Mouse (Mus musculus): ENCODE measurements around the gene Ear10. TPM values are rescaled to one million over a fixed set of nuclear protein-coding genes. Genes with fewer than 3 reads are reported as not detected.
"Not testable (repeated sequence)": the region's sequence is repeated elsewhere in the genome, so short reads cannot be mapped to it uniquely, and the experiment has no call there.

The Ear10 gene
- not detected in 2 replicates for polyA plus RNA-seq (2016; fragmentation: Nextera tagmentation; extraction: Ambion mirVana)

DNA sequence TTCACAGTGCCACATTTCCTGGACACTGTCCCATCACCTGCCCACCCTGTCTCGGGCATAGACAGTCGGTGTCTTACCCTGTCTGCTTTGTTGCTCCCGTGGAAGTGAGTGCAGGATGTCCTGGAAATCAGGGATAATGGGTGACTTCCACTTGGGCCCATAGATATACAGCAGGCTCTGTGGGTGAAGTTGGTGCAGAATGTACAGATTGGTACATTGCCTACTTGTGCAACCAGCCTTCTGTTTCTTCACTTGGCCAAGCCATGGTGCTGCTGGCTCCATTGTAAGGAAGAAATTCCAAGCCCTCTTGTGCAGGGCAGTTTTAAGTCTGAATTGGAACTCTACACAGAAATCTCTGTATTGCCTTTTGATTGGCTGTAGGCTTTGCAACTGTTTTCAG is at the start of gene Ear10:
Ear10 (minus strand) TSS at position 101 of the 400 bp plus-strand sequence.
- H3K4me3 ChIP-seq; H3K4me2 ChIP-seq (replicated peaks); H3K27me3 ChIP-seq; H3K9me3 ChIP-seq; H3K36me3 ChIP-seq; ATAC-seq (ENCODE audit: low FRiP score, low read depth); H3K27ac ChIP-seq (replicated peaks); H3K9ac ChIP-seq (replicated peaks); H3K4me1 ChIP-seq: not testable (repeated sequence)
- 83% methylated on average over 3 of the region's 3 CpGs for WGBS

DNA sequence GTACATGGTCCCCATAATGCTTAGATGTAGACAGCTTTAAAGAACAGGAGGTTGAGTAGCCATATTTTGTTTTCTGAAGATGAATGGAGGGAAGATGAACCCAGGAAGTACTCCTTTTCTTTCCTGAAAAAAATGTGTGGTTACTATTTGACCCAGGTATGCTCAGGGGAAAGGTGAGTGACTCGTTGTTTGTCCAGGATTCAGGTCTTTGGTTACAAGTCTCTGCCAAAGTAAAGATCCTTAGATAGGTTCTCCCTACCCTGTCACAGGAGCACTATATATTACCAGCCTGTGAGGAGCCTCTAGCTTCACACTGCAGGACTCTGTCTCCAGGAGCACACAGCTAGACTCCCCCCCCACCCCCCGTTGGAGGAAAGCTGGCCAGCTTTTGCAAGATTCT is 33.4 kb upstream of the Ear10 start, which contains the start of gene Ang5:
Ang5 (plus strand) TSS at position 301 of the 400 bp plus-strand sequence.
- not testable (repeated sequence) for H3K9me3 ChIP-seq; H3K4me2 ChIP-seq (replicated peaks); H3K27me3 ChIP-seq; H3K4me1 ChIP-seq; ATAC-seq (ENCODE audit: low FRiP score, low read depth); H3K27ac ChIP-seq (replicated peaks); H3K9ac ChIP-seq (replicated peaks); H3K4me3 ChIP-seq; H3K36me3 ChIP-seq
- no CpG with 5 or more reads among the region's 2 CpGs for WGBS

GRCm38 (mm10) chr14:43955074-43955473 is 31.7 kb upstream of the Ear10 start:
- ATAC-seq (ENCODE audit: low FRiP score, low read depth); H3K9ac ChIP-seq (replicated peaks); H3K4me3 ChIP-seq; H3K4me2 ChIP-seq (replicated peaks); H3K9me3 ChIP-seq; H3K36me3 ChIP-seq; H3K4me1 ChIP-seq; H3K27me3 ChIP-seq; H3K27ac ChIP-seq (replicated peaks): not testable (repeated sequence)
- no CpG with 5 or more reads among the region's 1 CpGs for WGBS

- H3K4me1 ChIP-seq; ATAC-seq (ENCODE audit: low FRiP score, low read depth); H3K9me3 ChIP-seq; H3K36me3 ChIP-seq; H3K4me3 ChIP-seq; H3K9ac ChIP-seq (replicated peaks); H3K27ac ChIP-seq (replicated peaks); H3K4me2 ChIP-seq (replicated peaks); H3K27me3 ChIP-seq: not testable (repeated sequence)
- 78% methylated on average over 2 of the region's 2 CpGs for WGBS
These were observed 30.0 kb upstream of the Ear10 start for GRCm38 (mm10) chr14:43953382-43953781.

DNA sequence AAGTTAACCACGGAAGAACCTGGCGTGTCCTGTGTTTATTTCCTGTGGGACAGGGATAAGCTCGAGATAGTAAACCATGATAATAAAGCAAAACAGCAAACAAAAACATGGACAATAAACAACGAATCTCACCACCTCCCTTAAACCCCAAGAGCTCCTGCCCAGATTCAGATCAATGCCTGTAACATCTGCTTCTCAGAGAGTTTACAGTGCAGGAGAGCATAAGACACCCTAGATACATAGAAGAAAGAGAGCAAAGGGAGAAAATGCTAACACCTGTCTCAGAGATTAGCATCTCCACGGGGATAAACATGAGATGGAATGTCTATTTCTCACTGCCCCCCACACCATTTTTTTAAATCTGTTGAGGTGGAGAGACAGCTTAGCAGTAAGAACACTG is 10.0 kb upstream of the Ear10 start:
- 53% methylated on average over 5 of the region's 5 CpGs for WGBS
- not testable (repeated sequence) for H3K9me3 ChIP-seq; H3K4me2 ChIP-seq (replicated peaks); H3K9ac ChIP-seq (replicated peaks); H3K27ac ChIP-seq (replicated peaks); H3K27me3 ChIP-seq; H3K4me1 ChIP-seq; ATAC-seq (ENCODE audit: low FRiP score, low read depth); H3K4me3 ChIP-seq; H3K36me3 ChIP-seq

- H3K9me3 ChIP-seq; H3K4me2 ChIP-seq (replicated peaks); H3K27ac ChIP-seq (replicated peaks); H3K27me3 ChIP-seq; H3K9ac ChIP-seq (replicated peaks); ATAC-seq (ENCODE audit: low FRiP score, low read depth); H3K36me3 ChIP-seq; H3K4me1 ChIP-seq; H3K4me3 ChIP-seq: not testable (repeated sequence)
- WGBS = 22% methylated on average over 8 of the region's 8 CpGs
These were observed 9.6 kb upstream of the Ear10 start for GRCm38 (mm10) chr14:43932991-43933390.

GRCm38 (mm10) chr14:43925404-43925950 is 2.1 kb upstream of the Ear10 start:
- H3K4me3 ChIP-seq = peak overlapping the region; percentile 45
- H3K4me2 ChIP-seq (replicated peaks) = peak overlapping the region; percentile 49
- H3K36me3 ChIP-seq, H3K4me1 ChIP-seq, H3K9me3 ChIP-seq, H3K27me3 ChIP-seq: not testable (repeated sequence)
- ATAC-seq (ENCODE audit: low FRiP score, low read depth) = peak; percentile 91
- peak overlapping the region; percentile 50 for H3K9ac ChIP-seq (replicated peaks)
- WGBS = 7% methylated on average over 21 of the region's 21 CpGs
- peak overlapping the region; percentile 78 for H3K27ac ChIP-seq (replicated peaks)

GRCm38 (mm10) chr14:43924688-43925403 is 1.5 kb upstream of the Ear10 start, which contains the start of gene Gm8113:
Gene Gm8113, plus strand, starts transcription at chr14:43925390.
- H3K9me3 ChIP-seq, H3K4me1 ChIP-seq, H3K27me3 ChIP-seq, H3K36me3 ChIP-seq: not testable (repeated sequence)
- Histone ChIP-seq H3K4me2 (replicated peaks) (peak within 1 kb of the TSS; percentile 49), H3K27ac (replicated peaks) (peak within 1 kb of the TSS; percentile 78), H3K9ac (replicated peaks) (peak within 1 kb of the TSS; percentile 50), H3K4me3 (peak within 1 kb of the TSS; percentile 45)
- peak; percentile 97 for ATAC-seq (ENCODE audit: low FRiP score, low read depth)
- 9% methylated on average over 10 of the region's 10 CpGs for WGBS

GRCm38 (mm10) chr14:43918214-43918613 is 5.1 kb downstream of the Ear10 start:
- not testable (repeated sequence) for H3K4me2 ChIP-seq (replicated peaks); H3K4me1 ChIP-seq; ATAC-seq (ENCODE audit: low FRiP score, low read depth); H3K4me3 ChIP-seq; H3K27me3 ChIP-seq; H3K36me3 ChIP-seq; H3K9ac ChIP-seq (replicated peaks); H3K27ac ChIP-seq (replicated peaks); H3K9me3 ChIP-seq

DNA sequence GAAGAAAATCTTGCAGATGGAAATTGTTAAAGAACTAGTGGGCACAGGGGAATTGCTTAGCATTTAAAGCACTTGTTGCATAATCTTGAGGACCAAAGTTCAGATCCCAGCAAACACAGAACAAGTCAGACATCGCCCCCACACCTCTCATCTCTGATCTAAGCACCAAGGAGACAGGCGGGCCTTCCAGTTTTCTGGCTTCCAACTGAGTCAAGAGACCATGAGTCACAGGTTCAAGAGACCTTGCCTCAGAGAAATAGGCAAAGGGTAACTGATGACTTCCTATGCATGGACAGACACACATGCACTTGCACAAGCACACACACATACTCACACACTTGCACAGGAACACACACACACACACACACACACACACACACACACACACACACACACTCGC is 24.8 kb downstream of the Ear10 start:
- not testable (repeated sequence) for H3K4me3 ChIP-seq; H3K9me3 ChIP-seq; H3K4me2 ChIP-seq (replicated peaks); H3K27me3 ChIP-seq; H3K4me1 ChIP-seq; ATAC-seq (ENCODE audit: low FRiP score, low read depth); H3K9ac ChIP-seq (replicated peaks); H3K27ac ChIP-seq (replicated peaks); H3K36me3 ChIP-seq
- 82% methylated on average over 3 of the region's 3 CpGs for WGBS

GRCm38 (mm10) chr14:43895357-43895756 is 28.0 kb downstream of the Ear10 start:
- H3K9ac ChIP-seq (replicated peaks); H3K9me3 ChIP-seq; H3K4me2 ChIP-seq (replicated peaks); H3K4me3 ChIP-seq; ATAC-seq (ENCODE audit: low FRiP score, low read depth); H3K27me3 ChIP-seq; H3K27ac ChIP-seq (replicated peaks); H3K36me3 ChIP-seq; H3K4me1 ChIP-seq: not testable (repeated sequence)
- WGBS = 35% methylated on average over 1 of the region's 2 CpGs

- not testable (repeated sequence) for H3K4me1 ChIP-seq; H3K27ac ChIP-seq (replicated peaks); H3K9me3 ChIP-seq; H3K27me3 ChIP-seq; H3K9ac ChIP-seq (replicated peaks); H3K4me2 ChIP-seq (replicated peaks); H3K36me3 ChIP-seq; H3K4me3 ChIP-seq; ATAC-seq (ENCODE audit: low FRiP score, low read depth)
- WGBS = 100% methylated on average over 1 of the region's 1 CpGs
These were observed 32.1 kb downstream of the Ear10 start for GRCm38 (mm10) chr14:43891288-43891687.

DNA sequence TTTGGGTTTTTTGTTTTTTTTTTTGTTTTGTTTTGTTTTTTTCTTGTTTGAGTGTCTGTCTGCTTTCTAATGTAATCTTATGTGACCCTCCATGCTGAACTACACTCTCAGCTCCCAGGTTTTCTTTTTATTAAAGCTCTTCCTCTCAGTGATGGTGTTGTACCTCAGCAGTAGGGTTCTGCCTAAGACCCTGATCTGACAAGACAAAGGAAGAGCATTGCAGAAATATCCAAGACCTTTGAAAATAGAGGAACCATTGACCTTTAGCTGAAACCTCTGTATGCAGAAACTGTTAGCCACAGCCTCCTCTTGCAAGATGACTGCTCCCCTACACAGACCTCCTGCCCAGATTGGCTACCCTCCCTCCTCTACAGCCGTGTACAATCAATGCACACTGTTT is 37.1 kb downstream of the Ear10 start:
- not testable (repeated sequence) for H3K4me3 ChIP-seq; H3K27me3 ChIP-seq; H3K36me3 ChIP-seq; ATAC-seq (ENCODE audit: low FRiP score, low read depth); H3K27ac ChIP-seq (replicated peaks); H3K4me2 ChIP-seq (replicated peaks); H3K9me3 ChIP-seq; H3K9ac ChIP-seq (replicated peaks); H3K4me1 ChIP-seq
- 54% methylated on average over 1 of the region's 1 CpGs for WGBS

Measured in midbrain, embryonic 12.5 days (tissue).